In the genomic region with DNA sequence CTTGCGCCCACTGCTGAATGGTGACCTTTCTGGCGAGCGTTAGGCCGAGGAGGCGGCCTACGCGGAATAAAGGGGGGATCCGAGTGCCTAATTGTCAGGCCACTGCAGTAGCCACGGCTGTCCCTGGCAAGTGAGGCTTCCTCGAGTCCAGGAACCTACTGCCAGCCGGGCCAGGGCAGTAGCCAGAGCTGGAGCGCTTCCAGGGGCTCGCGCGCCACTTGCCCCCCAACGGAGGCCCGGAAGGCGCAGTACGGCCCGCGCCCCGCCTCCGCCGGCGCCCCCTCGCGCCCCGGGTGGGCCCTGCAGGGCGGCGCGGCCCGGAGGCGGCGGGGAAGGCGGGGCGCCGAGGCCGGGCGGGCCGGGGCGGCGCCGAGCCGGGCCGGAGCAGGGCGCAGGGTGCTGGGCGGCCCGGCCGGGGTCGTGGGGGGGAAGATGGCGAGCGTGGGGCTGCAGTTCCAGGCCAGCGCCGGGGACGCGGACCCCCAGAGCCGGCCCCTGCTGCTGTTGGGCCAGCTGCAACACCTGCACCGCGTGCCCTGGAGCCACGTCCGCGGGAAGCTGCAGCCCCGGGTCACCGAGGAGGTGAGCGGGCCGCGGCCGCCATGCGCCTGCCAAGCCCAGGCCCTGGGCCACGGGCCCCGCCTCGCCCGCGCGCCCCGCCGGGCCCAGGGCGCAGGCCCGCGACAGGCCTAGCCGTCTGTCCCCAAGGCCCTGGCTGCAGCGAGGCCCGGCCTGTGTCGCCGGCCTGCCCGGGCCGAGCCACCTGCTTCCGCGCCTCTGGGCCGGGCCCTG, we compare ENCODE assay signal across 7 mouse cellular contexts. TPM values are rescaled to one million over a fixed set of nuclear protein-coding genes. Genes with fewer than 3 reads are reported as not detected.
DNase-seq lines count a peak whose midpoint lies in the region; ATAC-seq lines count a peak whose summit lies in the region.

A gene (plus strand): TSS at position 359 of the 792 bp plus-strand sequence.

- intact Hi-C loops in left cerebral cortex, postnatal 14 days (cut with DNase I) = loop anchor here (10.0 kb wide), 1 partner anchor 525 kb away; no protein-coding TSS in a partner anchor

- DNase-seq in adrenal gland, adult 8-10 months = peak; percentile 41
- DNase-seq in embryo, embryonic 11 days = peak; percentile 80
- DNase-seq in gastrocnemius, postnatal 25 days = peak; percentile 81
- peak; percentile 51 to 68 for DNase-seq in left cerebral cortex, postnatal 14 days (ENCODE audit: low spot score in 2 of 2)
- peak; percentile 67 for DNase-seq in right cerebral cortex, postnatal 4 days

- peak; percentile 88 for ATAC-seq in inflammation-experienced regulatory T-cells, adult 6 months
- peak; percentile 67 for ATAC-seq in megakaryocyte progenitor cell, adult 5-6 weeks (replicated peaks; ENCODE audit: poor library complexity)

RNA-seq across cellular contexts. Expression of the gene that starts here (rescaled TPM):
- total RNA-seq in adrenal gland, adult 8-10 months (2022) = 10 to 100 TPM; 57.3 to 68.1 (median 62.5) TPM
- total RNA-seq in gastrocnemius, postnatal 25 days (2021) = 10 to 100 TPM; 52.0 to 58.8 TPM
- polyA plus RNA-seq in inflammation-experienced regulatory T-cells, adult 6 months (2017; shearing (Covaris generic)) = 10 to 100 TPM; 18.6 to 29.0 (median 24.8) TPM
- 10 to 100 TPM; 12.2 to 14.1 TPM for total RNA-seq in left cerebral cortex, postnatal 14 days (2021)
- total RNA-seq in megakaryocyte progenitor cell, adult 5-6 weeks (2015) = 46.8 and 49.6 TPM in 2 replicates
- total RNA-seq in megakaryocyte progenitor cell, adult 5-6 weeks (2017) = 28.2 and 31.7 TPM in 2 replicates

Comparison
In these comparisons a context has a peak if more than half of its experiments do, and no peak if none do; other contexts are left out.
1. Peak in every context shown above with its lines: DNase-seq and ATAC-seq.